ENCODE assay signal across 20 mouse cellular contexts in genomic region chr1:24659914-24660313, GRCm38 (mm10). TPM values are rescaled to one million over a fixed set of nuclear protein-coding genes. Genes with fewer than 3 reads are reported as not detected.
DNase-seq lines count a peak whose midpoint lies in the region; ATAC-seq and TF ChIP-seq lines count a peak whose summit lies in the region.
"Had no signal": no experiment of that assay in that cellular context is flagged by ENCODE, and none has a peak within 500 bp of the region (broad histone marks: within the 10 kb centered on the region; RNA-seq: fewer than 3 reads in every experiment).

No protein-coding gene starts in this region.

- no peak overlapping the region for H3K27ac ChIP-seq in cerebellum, adult 2 months (ENCODE audit: insufficient read depth, low read length)
- H3K27ac ChIP-seq: embryonic facial prominence, embryonic 10.5 days; embryonic facial prominence, embryonic 12.5 days; forebrain, embryonic 13.5 days; forebrain, embryonic 15.5 days had no signal

- no peaks in the 10 kb centered on the region for H3K79me2 ChIP-seq in C2C12 (ENCODE audit: control insufficient read depth, insufficient read depth)

- peak; percentile 90 for ATAC-seq in granulocyte monocyte progenitor cell, adult 5-6 weeks (replicated peaks; ENCODE audit: poor library complexity, severe bottlenecking)
- ATAC-seq: forebrain, embryonic 13.5 days; forebrain, embryonic 15.5 days; forebrain, postnatal 0 days had no signal

- no peaks in the 10 kb centered on the region for H3K27me3 ChIP-seq in cerebellum, adult 2 months (ENCODE audit: control insufficient read depth, insufficient read depth, low read length)
- no peaks in the 10 kb centered on the region for H3K27me3 ChIP-seq in C2C12 (ENCODE audit: control insufficient read depth, insufficient read depth, insufficient read length)
- H3K27me3 ChIP-seq: embryonic facial prominence, embryonic 12.5 days; forebrain, embryonic 13.5 days; forebrain, embryonic 15.5 days had no signal

- WGBS in cerebellum, adult 2 months: 58% methylated on average over 1 of the region's 1 CpGs

- H3K36me3 ChIP-seq in C2C12 (ENCODE audit: control insufficient read depth, insufficient read depth): no peaks in the 10 kb centered on the region
- H3K36me3 ChIP-seq: embryonic facial prominence, embryonic 10.5 days; embryonic facial prominence, embryonic 12.5 days; forebrain, embryonic 15.5 days had no signal

- peaks cover 8% of the 10 kb centered on the region; the same call in 1 of the 2 replicates for H3K4me1 ChIP-seq in cerebellum, adult 2 months (ENCODE audit: control insufficient read depth, insufficient read depth, low read length)
- H3K4me1 ChIP-seq: embryonic facial prominence, embryonic 10.5 days; embryonic facial prominence, embryonic 12.5 days; forebrain, embryonic 13.5 days; forebrain, embryonic 15.5 days had no signal

- no peak for TF ChIP-seq POLR2A in cerebellum, adult 2 months (IDR thresholded peaks at IDR 0.05; ENCODE audit: borderline replicate concordance, insufficient read depth, low read length)

- H3K4me3 ChIP-seq in cerebellum, adult 2 months (replicated peaks; ENCODE audit: insufficient read depth, low read depth, low read length): no peak overlapping the region
- no peak overlapping the region for H3K4me3 ChIP-seq in C2C12 (ENCODE audit: insufficient read depth, poor library complexity, severe bottlenecking)
- H3K4me3 ChIP-seq: embryonic facial prominence, embryonic 10.5 days; embryonic facial prominence, embryonic 12.5 days; forebrain, embryonic 13.5 days; forebrain, embryonic 15.5 days had no signal

- DNase-seq in cerebellum, adult 9-10 months: peak; percentile 2
- DNase-seq in cerebellum, adult 2 months: no peak
- no peak for DNase-seq in lung, postnatal 4 days
- DNase-seq in right cerebral cortex, postnatal 10 days (ENCODE audit: low spot score in 2 of 2): no peak
- DNase-seq: adrenal gland, adult 2 months; adrenal gland, postnatal 10 days; adrenal gland, postnatal 25 days; B cell, adult 2 months; cerebellum, adult 11 months; cerebellum, adult 18-20 months; cerebellum, adult 9-11 months; cerebellum, postnatal 14 days; cerebellum, postnatal 36 days; forebrain, postnatal 0 days had no signal

- TF ChIP-seq CTCF in cerebellum, adult 2 months (IDR thresholded peaks at IDR 0.05; ENCODE audit: borderline replicate concordance, insufficient read depth, low read depth, low read length): no peak
- no peak for TF ChIP-seq CTCF in C2C12 (IDR thresholded peaks at IDR 0.05; ENCODE audit: control insufficient read depth, insufficient read depth, insufficient read length)

- H3K79me3 ChIP-seq in C2C12 (ENCODE audit: low read depth): no peaks in the 10 kb centered on the region

- H3ac ChIP-seq in C2C12 (ENCODE audit: control insufficient read depth, insufficient read length, low read depth): no peak overlapping the region

TF ChIP-seq in C2C12, 6 proteins besides CTCF, POLR2A, EP300 and RAD21:
- TF ChIP-seq CEBPB (IDR thresholded peaks at IDR 0.05; ENCODE audit: low read depth) (no peak), MYOD1 (IDR thresholded peaks at IDR 0.05; ENCODE audit: control insufficient read depth, insufficient read length, low read depth) (peak; percentile 51)

RNA-seq across cellular contexts. Expression of gene Lmbrd1, which starts 18.5 kb away (rescaled TPM):
- polyA plus RNA-seq in cerebellum, adult 2 months (2012; rRNA removed): 104 and 126 TPM in 2 replicates
- polyA plus RNA-seq in C2C12 (2012; fragmentation: generic; extraction: Trizol): 13.4 TPM
- total RNA-seq in granulocyte monocyte progenitor cell, adult 5-6 weeks (2014; fragmentation: Nextera tagmentation): 17.2 and 19.9 TPM in 2 replicates
- 11.5 and 24.6 TPM in 2 replicates for total RNA-seq in granulocyte monocyte progenitor cell, adult 5-6 weeks (2017)
